Mouse (Mus musculus) embryonic facial prominence, embryonic 10.5 days (tissue): ENCODE measurements at regions not wholly inside any gene's neighbourhood (a gene's known extent, or its start where the extent isn't known, plus 50 kb on each side); places are given as distances from the start of the nearest gene placed in this dataset.

Experiments
- DNase-seq: peaks from one replicate; pipeline ENCODE4 v3.0.0-alpha.2; 2017; ENCODE audit warnings: low spot score
- H3K27ac ChIP-seq: fragments of 300-500 bp; sonication (generic); replicated peaks from 2 replicates; pipeline ENCODE4 v1.5.1; 2016; ENCODE audit warnings: mild to moderate bottlenecking
- H3K27me3 ChIP-seq: fragments of 300-500 bp; sonication (generic); replicated peaks from 2 replicates; pipeline ENCODE4 v1.6.1; 2016; ENCODE audit warnings: low read depth, mild to moderate bottlenecking; ENCODE audit not compliant: poor library complexity, severe bottlenecking
- H3K36me3 ChIP-seq: fragments of 300-500 bp; sonication (generic); replicated peaks from 2 replicates; pipeline ENCODE4 v1.6.1; 2016; ENCODE audit warnings: mild to moderate bottlenecking, moderate library complexity
- H3K4me1 ChIP-seq: fragments of 300-500 bp; sonication (generic); 2 replicates; pipeline ENCODE4 v1.6.1; 2016
- H3K4me3 ChIP-seq: fragments of 300-500 bp; sonication (generic); 2 replicates; pipeline ENCODE4 v1.5.1; 2016; ENCODE audit warnings: mild to moderate bottlenecking, moderate library complexity
- H3K9me3 ChIP-seq: fragments of 300-500 bp; sonication (generic); 2 replicates; pipeline ENCODE4 v1.6.1; 2016; ENCODE audit warnings: mild to moderate bottlenecking
- WGBS: fragments of 180-500 bp; shearing (Covaris S2); methylation state at CpG from one replicate; pipeline ENCODE4 v1.1.7; 2016; 5-methylcytosine and 5-hydroxymethylcytosine counted together

GRCm38 (mm10) chr2:48172626-48173025 is 641.3 kb upstream of the Acvr2a start:
- H3K4me3 ChIP-seq, result no peak overlapping the region
- H3K27ac ChIP-seq, result no peak overlapping the region
- 61% methylated on average over 1 of the region's 1 CpGs for WGBS
- H3K4me1 ChIP-seq, result no peaks in the 10 kb centered on the region
- no peaks in the 10 kb centered on the region for H3K9me3 ChIP-seq
- no peaks in the 10 kb centered on the region for H3K27me3 ChIP-seq
- H3K36me3 ChIP-seq, result no peaks in the 10 kb centered on the region
- no peak for DNase-seq

GRCm38 (mm10) chr2:48186161-48186560 is 627.7 kb upstream of the Acvr2a start:
- DNase-seq, result no peak
- no peak overlapping the region for H3K4me3 ChIP-seq
- H3K27ac ChIP-seq, result no peak overlapping the region
- no peaks in the 10 kb centered on the region for H3K27me3 ChIP-seq
- no peaks in the 10 kb centered on the region for H3K36me3 ChIP-seq
- 89% methylated on average over 1 of the region's 1 CpGs for WGBS
- H3K9me3 ChIP-seq, result no peaks in the 10 kb centered on the region
- H3K4me1 ChIP-seq, result no peaks in the 10 kb centered on the region

GRCm38 (mm10) chr2:48186609-48187008 is 627.3 kb upstream of the Acvr2a start:
- H3K27ac ChIP-seq, result no peak overlapping the region
- H3K27me3 ChIP-seq, result no peaks in the 10 kb centered on the region
- no peak overlapping the region for H3K4me3 ChIP-seq
- H3K36me3 ChIP-seq, result no peaks in the 10 kb centered on the region
- no peak for DNase-seq
- 74% methylated on average over 2 of the region's 2 CpGs for WGBS
- H3K9me3 ChIP-seq, result no peaks in the 10 kb centered on the region
- no peaks in the 10 kb centered on the region for H3K4me1 ChIP-seq

- no peak for DNase-seq
- WGBS, result 69% methylated on average over 1 of the region's 1 CpGs
- no peaks in the 10 kb centered on the region for H3K4me1 ChIP-seq
Measured at GRCm38 (mm10) chr2:48211804-48212203, 602.1 kb upstream of the Acvr2a start.

GRCm38 (mm10) chr2:48220771-48221170 is 593.1 kb upstream of the Acvr2a start:
- Histone ChIP-seq H3K36me3 (no peaks in the 10 kb centered on the region), H3K4me3 (no peak overlapping the region), H3K9me3 (no peaks in the 10 kb centered on the region), H3K27ac (no peak overlapping the region), H3K27me3 (no peaks in the 10 kb centered on the region), H3K4me1 (no peaks in the 10 kb centered on the region)
- WGBS, result 86% methylated on average over 3 of the region's 3 CpGs
- DNase-seq, result no peak

More at GRCm38 (mm10) chr2:48211804-48212203, 602.1 kb upstream of the Acvr2a start:
- Histone ChIP-seq H3K27me3 (no peaks in the 10 kb centered on the region), H3K9me3 (no peaks in the 10 kb centered on the region), H3K36me3 (no peaks in the 10 kb centered on the region), H3K4me3 (no peak overlapping the region), H3K27ac (no peak overlapping the region)

GRCm38 (mm10) chr2:48223084-48223799 is 590.7 kb upstream of the Acvr2a start:
- no peaks in the 10 kb centered on the region for H3K4me1 ChIP-seq
- H3K4me3 ChIP-seq, result no peak overlapping the region
- WGBS, result 79% methylated on average over 2 of the region's 2 CpGs
- H3K27ac ChIP-seq, result no peak overlapping the region
- no peak for DNase-seq
- H3K9me3 ChIP-seq, result no peaks in the 10 kb centered on the region
- H3K36me3 ChIP-seq, result no peaks in the 10 kb centered on the region
- H3K27me3 ChIP-seq, result no peaks in the 10 kb centered on the region

GRCm38 (mm10) chr2:48250174-48250573 is 563.7 kb upstream of the Acvr2a start:
- no peaks in the 10 kb centered on the region for H3K27me3 ChIP-seq
- 78% methylated on average over 4 of the region's 4 CpGs for WGBS
- no peak overlapping the region for H3K27ac ChIP-seq
- H3K36me3 ChIP-seq, result no peaks in the 10 kb centered on the region
- H3K4me1 ChIP-seq, result no peaks in the 10 kb centered on the region
- no peak for DNase-seq
- H3K9me3 ChIP-seq, result no peaks in the 10 kb centered on the region
- no peak overlapping the region for H3K4me3 ChIP-seq

- no peaks in the 10 kb centered on the region for H3K9me3 ChIP-seq
- DNase-seq, result no peak
- H3K36me3 ChIP-seq, result no peaks in the 10 kb centered on the region
- no peaks in the 10 kb centered on the region for H3K4me1 ChIP-seq
- H3K27me3 ChIP-seq, result no peaks in the 10 kb centered on the region
- no peak overlapping the region for H3K27ac ChIP-seq
- 70% methylated on average over 2 of the region's 2 CpGs for WGBS
- no peak overlapping the region for H3K4me3 ChIP-seq
Measured at GRCm38 (mm10) chr2:48260299-48260698, 553.6 kb upstream of the Acvr2a start.
